Mouse (Mus musculus) forebrain, embryonic 16.5 days (tissue): Measurements from ENCODE around the gene Mcu. TPM values are rescaled to one million over a fixed set of nuclear protein-coding genes. Genes with fewer than 3 reads are reported as not detected.

ENCODE experiments used
- ATAC-seq: fragments of 200-750 bp; cut with Nextera tagmentation; 2 replicates; pipeline ENCODE4 v1.8.0; 2017; ENCODE audit warnings: mild to moderate bottlenecking, moderate library complexity
- H3K27ac ChIP-seq: fragments of 300-500 bp; sonication (generic); 2 replicates; pipeline ENCODE4 v1.5.1; 2014; ENCODE audit warnings: low read length, control low read depth
- H3K27me3 ChIP-seq: fragments of 300-500 bp; sonication (generic); replicated peaks from 2 replicates; pipeline ENCODE4 v1.6.1; 2014; ENCODE audit warnings: low read length; ENCODE audit not compliant: control insufficient read depth, insufficient read depth
- H3K36me3 ChIP-seq: fragments of 300-500 bp; sonication (generic); 2 replicates; pipeline ENCODE4 v1.6.1; 2014; ENCODE audit not compliant: control insufficient read depth, insufficient read depth
- H3K4me1 ChIP-seq: fragments of 300-500 bp; sonication (generic); replicated peaks from 2 replicates; pipeline ENCODE4 v1.6.1; 2014; ENCODE audit warnings: low read length; ENCODE audit not compliant: control insufficient read depth, insufficient read depth
- H3K4me2 ChIP-seq: fragments of 300-500 bp; sonication (generic); 2 replicates; pipeline ENCODE4 v1.6.1; 2014; ENCODE audit warnings: mild to moderate bottlenecking, low read length, control low read depth
- H3K4me3 ChIP-seq: fragments of 300-500 bp; sonication (generic); replicated peaks from 2 replicates; pipeline ENCODE4 v1.5.1; 2014; ENCODE audit warnings: mild to moderate bottlenecking, low read length, control low read depth
- H3K9ac ChIP-seq: fragments of 300-500 bp; sonication (generic); replicated peaks from 2 replicates; pipeline ENCODE4 v1.6.1; 2014; ENCODE audit warnings: low read depth, low read length, control low read depth
- H3K9me3 ChIP-seq: fragments of 300-500 bp; sonication (generic); 2 replicates; pipeline ENCODE4 v1.6.1; 2016; ENCODE audit warnings: low read length; ENCODE audit not compliant: control insufficient read depth
- WGBS: fragments of 180-500 bp; shearing (Covaris S2); extraction: QIAGEN DNeasy Blood & Tissue Kit; methylation state at CpG from one replicate; pipeline ENCODE4 v1.1.7; 2014; 5-methylcytosine and 5-hydroxymethylcytosine counted together
- polyA plus RNA-seq: library from polyadenylated mRNA; unstranded; fragments of >200 nt; fragmentation: Nextera tagmentation; extraction: Ambion mirVana; gene quantifications from 2 replicates; pipeline ENCODE4 v1.2.1, GENCODE M21; 2015

Mcu gene
- polyA plus RNA-seq, 1 experiment from 2014 or later = 27.3 TPM

DNA sequence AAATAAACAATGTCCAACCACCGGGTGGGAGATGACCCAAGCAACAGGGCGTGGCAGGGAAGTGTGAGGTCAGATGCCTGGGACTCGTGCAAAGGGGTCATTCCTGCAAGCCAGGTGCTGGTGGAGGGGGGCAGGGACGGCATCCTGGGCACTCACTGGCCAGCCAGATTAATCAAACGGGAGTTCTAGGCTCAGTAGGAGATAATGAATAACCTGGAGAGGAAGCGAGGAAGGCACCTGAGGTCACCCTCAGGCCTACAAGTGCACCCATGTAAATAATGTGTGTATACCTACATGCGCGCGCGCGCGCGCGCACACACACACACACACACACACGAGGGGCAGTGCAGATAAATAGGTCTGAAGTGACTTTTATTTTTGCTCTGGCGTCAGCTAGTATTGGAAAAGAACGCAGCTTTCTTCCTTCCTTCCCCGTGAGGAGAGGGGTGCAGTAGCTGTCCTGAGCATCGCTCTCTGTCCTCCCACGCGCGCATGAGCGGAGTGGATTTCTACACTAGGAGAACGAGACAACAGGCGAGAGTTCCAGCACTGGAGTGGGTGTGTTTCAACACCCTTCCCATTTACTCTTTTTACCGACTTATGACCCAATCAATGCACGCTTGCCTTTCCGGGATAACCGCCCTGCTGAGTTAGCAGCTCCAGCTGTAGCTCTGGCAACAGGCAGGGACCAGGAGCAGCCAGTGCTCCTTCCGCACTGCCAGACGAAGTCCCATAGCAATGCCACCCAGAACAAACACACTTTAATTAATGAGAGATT is 112.9 kb downstream of the Mcu start:
- Histone ChIP-seq H3K27me3 (no peaks in the 10 kb centered on the region), H3K9me3 (no peaks in the 10 kb centered on the region), H3K27ac (no peak overlapping the region), H3K36me3 (no peaks in the 10 kb centered on the region), H3K9ac (0 out of 2 replicates have a peak overlapping the region, but pooled peaks have one; percentile 22), H3K4me3 (peak overlapping the region; percentile 22; the same call in 1 of the 2 replicates), H3K4me1 (peaks cover 8% of the 10 kb centered on the region), H3K4me2 (peak overlapping the region; percentile 50)
- 49% methylated on average over 31 of the region's 31 CpGs for WGBS
- peak; percentile 75 for ATAC-seq

DNA sequence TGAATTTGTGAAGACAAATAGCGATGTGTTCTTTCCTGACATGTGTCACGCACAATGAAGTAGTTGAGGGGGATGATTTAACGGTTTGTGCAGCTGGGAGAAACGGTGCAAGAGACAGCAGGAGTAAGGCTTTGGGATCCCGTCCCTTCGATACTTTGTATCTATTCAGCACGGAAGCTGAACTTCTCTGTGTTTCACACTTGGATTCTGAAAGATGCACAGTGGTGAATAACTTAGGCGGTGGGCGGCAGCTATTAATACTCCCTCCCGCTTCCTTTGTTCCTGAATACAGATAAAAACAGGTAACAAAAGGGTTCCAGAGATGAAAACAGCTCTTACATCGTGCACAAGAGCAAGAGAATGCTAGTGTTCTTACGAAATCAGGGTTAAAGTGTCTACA is 114.1 kb downstream of the Mcu start:
- Histone ChIP-seq H3K27ac (no peak overlapping the region), H3K4me3 (no peak overlapping the region), H3K9ac (no peak overlapping the region), H3K4me2 (no peak overlapping the region), H3K9me3 (no peaks in the 10 kb centered on the region), H3K36me3 (no peaks in the 10 kb centered on the region), H3K27me3 (no peaks in the 10 kb centered on the region), H3K4me1 (peaks cover 8% of the 10 kb centered on the region)
- no peak for ATAC-seq
- 59% methylated on average over 12 of the region's 12 CpGs for WGBS

DNA sequence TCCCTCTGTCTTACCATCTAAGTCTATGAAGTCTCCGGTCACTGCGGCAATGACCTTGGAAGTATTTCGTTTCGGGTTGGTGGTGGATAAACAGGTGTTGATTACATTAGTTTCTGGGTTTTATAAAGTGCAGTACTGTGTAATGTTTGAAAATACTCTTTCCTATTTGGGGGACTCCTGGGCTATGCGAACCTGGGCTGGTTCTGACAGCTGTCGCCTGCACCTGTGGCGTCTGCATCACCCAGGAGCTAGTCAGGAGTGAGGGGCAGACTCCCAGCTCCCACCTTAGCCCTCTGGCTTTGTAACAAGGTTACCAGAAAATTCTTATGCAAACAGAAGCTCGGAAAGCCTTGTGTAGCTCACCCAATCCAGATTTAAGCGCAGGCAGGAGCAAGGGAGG is 114.7 kb downstream of the Mcu start:
- Histone ChIP-seq H3K36me3 (no peaks in the 10 kb centered on the region), H3K9ac (no peak overlapping the region), H3K27ac (no peak overlapping the region), H3K4me2 (no peak overlapping the region), H3K4me3 (no peak overlapping the region), H3K9me3 (no peaks in the 10 kb centered on the region), H3K27me3 (no peaks in the 10 kb centered on the region), H3K4me1 (peaks cover 8% of the 10 kb centered on the region)
- ATAC-seq = no peak
- WGBS = 93% methylated on average over 9 of the region's 9 CpGs

DNA sequence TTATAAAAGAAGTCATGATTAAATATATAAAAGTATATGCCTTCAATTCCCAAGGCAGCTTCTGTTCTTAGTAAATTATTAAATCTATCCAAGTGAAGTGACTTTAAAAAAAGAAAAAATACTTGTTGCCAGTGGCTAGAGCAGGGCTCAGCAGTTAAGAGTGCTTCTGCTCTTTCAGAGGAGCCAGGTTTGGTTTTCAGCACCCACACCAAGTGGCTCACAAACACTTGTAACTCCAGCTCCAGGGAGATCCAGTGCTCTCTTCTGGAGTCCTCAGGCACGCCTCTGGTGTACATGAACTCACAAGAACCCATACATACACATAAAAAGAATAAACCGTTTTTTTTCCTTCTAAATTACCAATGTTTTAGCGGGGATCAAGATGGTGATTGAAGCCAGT is 116.3 kb downstream of the Mcu start:
- H3K9ac ChIP-seq = no peak overlapping the region
- no peak for ATAC-seq
- no peaks in the 10 kb centered on the region for H3K9me3 ChIP-seq
- H3K4me3 ChIP-seq = no peak overlapping the region
- H3K4me1 ChIP-seq = peaks cover 8% of the 10 kb centered on the region
- H3K27me3 ChIP-seq = no peaks in the 10 kb centered on the region
- H3K36me3 ChIP-seq = no peaks in the 10 kb centered on the region
- WGBS = 87% methylated on average over 3 of the region's 3 CpGs
- H3K4me2 ChIP-seq = no peak overlapping the region
- H3K27ac ChIP-seq = no peak overlapping the region

- Histone ChIP-seq H3K27ac (no peak overlapping the region), H3K36me3 (no peaks in the 10 kb centered on the region), H3K4me2 (no peak overlapping the region), H3K27me3 (no peaks in the 10 kb centered on the region), H3K4me3 (no peak overlapping the region), H3K9me3 (no peaks in the 10 kb centered on the region), H3K4me1 (no peaks in the 10 kb centered on the region), H3K9ac (no peak overlapping the region)
- ATAC-seq = no peak
- WGBS = 95% methylated on average over 11 of the region's 11 CpGs
Measured at GRCm38 (mm10) chr10:59497019-59497418, 119.5 kb downstream of the Mcu start.

GRCm38 (mm10) chr10:59494917-59495316 is 121.6 kb downstream of the Mcu start:
- WGBS = 87% methylated on average over 8 of the region's 8 CpGs

GRCm38 (mm10) chr10:59494044-59494443 is 122.4 kb downstream of the Mcu start:
- H3K9ac ChIP-seq = no peak overlapping the region
- no peaks in the 10 kb centered on the region for H3K4me1 ChIP-seq
- no peak overlapping the region for H3K4me3 ChIP-seq
- 65% methylated on average over 2 of the region's 2 CpGs for WGBS
- H3K4me2 ChIP-seq = no peak overlapping the region
- no peaks in the 10 kb centered on the region for H3K27me3 ChIP-seq
- no peaks in the 10 kb centered on the region for H3K36me3 ChIP-seq
- H3K9me3 ChIP-seq = peaks cover 7% of the 10 kb centered on the region
- H3K27ac ChIP-seq = no peak overlapping the region
- no peak for ATAC-seq

More at GRCm38 (mm10) chr10:59494917-59495316, 121.6 kb downstream of the Mcu start:
- H3K9me3 ChIP-seq = peaks cover 7% of the 10 kb centered on the region
- no peaks in the 10 kb centered on the region for H3K36me3 ChIP-seq
- no peak overlapping the region for H3K4me2 ChIP-seq
- H3K4me3 ChIP-seq = no peak overlapping the region
- H3K27me3 ChIP-seq = no peaks in the 10 kb centered on the region
- ATAC-seq = no peak
- H3K9ac ChIP-seq = no peak overlapping the region
- H3K27ac ChIP-seq = no peak overlapping the region
- no peaks in the 10 kb centered on the region for H3K4me1 ChIP-seq

- no peak overlapping the region for H3K4me2 ChIP-seq
- H3K36me3 ChIP-seq = no peaks in the 10 kb centered on the region
- no peak for ATAC-seq
- no peak overlapping the region for H3K27ac ChIP-seq
- peaks cover 7% of the 10 kb centered on the region for H3K9me3 ChIP-seq
- H3K9ac ChIP-seq = no peak overlapping the region
- H3K4me1 ChIP-seq = no peaks in the 10 kb centered on the region
- 79% methylated on average over 8 of the region's 8 CpGs for WGBS
- H3K4me3 ChIP-seq = no peak overlapping the region
- H3K27me3 ChIP-seq = no peaks in the 10 kb centered on the region
Measured at GRCm38 (mm10) chr10:59490920-59491319, 125.6 kb downstream of the Mcu start.

DNA sequence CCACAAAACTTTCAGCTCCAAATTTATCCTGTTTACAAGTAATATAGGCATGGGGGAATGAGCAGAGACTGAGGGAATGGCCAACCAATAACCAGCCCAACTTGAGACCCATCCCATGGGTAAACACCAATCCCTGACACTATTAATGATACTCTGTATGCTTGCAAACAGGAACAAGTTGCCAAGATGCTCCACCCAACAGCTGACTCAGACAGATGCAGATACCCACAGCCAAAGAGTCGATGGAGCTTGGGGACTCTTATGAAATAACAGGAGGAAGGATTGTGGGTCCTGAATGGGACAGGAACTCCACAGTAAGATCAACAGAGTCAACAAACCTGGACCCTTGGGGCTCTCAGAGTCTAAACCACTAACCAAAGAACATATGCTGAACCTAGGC is 127.1 kb downstream of the Mcu start:
- Histone ChIP-seq H3K9me3 (peaks cover 7% of the 10 kb centered on the region), H3K4me3 (no peak overlapping the region), H3K4me1 (no peaks in the 10 kb centered on the region), H3K27ac (no peak overlapping the region), H3K27me3 (no peaks in the 10 kb centered on the region), H3K36me3 (no peaks in the 10 kb centered on the region), H3K9ac (no peak overlapping the region), H3K4me2 (no peak overlapping the region)
- 88% methylated on average over 1 of the region's 1 CpGs for WGBS
- ATAC-seq = no peak
